Mouse (Mus musculus) bone marrow, adult 2 months (tissue): ENCODE results near the gene 2410131K14Rik.

Experiments
- CTCF ChIP-seq: fragments of 200-500 bp; IDR thresholded peaks from 2 replicates; pipeline ENCODE4 v1.5.1; 2011; ENCODE audit warnings: low read length, control low read depth; ENCODE audit not compliant: control insufficient read depth, insufficient read depth
- POLR2A ChIP-seq: fragments of 200-500 bp; IDR thresholded peaks from 2 replicates; pipeline ENCODE4 v1.6.1; 2011; ENCODE audit warnings: low read depth, mild to moderate bottlenecking, control low read depth, low read length, borderline replicate concordance; ENCODE audit not compliant: control insufficient read depth

- TF ChIP-seq CTCF (no peak), POLR2A (no peak)
Measured at GRCm38 (mm10) chr5:118294086-118294864, 49.2 kb downstream of the 2410131K14Rik start.
